Mouse (Mus musculus): ENCODE measurements around the gene Frmd4a. TPM values are rescaled to one million over a fixed set of nuclear protein-coding genes. Genes with fewer than 3 reads are reported as not detected.
A peak's percentile ranks its signal among the peaks of the same experiment; 100 is the strongest.

The Frmd4a gene
- total and polyA plus RNA-seq, 3 experiments: 10.4 to 21.0 (median 20.0) TPM

DNA sequence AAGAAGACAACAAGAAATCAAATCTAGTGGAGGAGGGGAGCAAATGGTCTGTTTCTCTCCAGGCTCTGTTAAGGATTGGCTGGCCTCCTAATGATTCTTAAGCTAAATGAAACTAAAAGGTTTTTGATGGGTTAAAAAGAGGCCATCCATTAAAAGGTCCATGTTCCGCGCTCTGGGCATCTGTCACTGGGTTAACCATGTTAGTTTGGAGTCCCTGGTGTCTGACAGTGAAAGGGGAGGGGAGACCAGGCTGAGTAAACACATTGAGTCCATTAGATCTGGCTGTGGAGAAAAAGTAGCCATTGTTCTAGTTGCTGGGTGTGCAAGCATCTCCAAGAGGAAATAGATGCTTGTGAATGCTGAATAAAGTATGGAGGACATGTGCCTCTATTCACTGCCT is 534.3 kb downstream of the Frmd4a start:
- no peak for DNase-seq
- no peak overlapping the region for H3K27ac ChIP-seq
- no peak overlapping the region for H3K4me3 ChIP-seq
- peaks cover 11% of the 10 kb centered on the region for H3K4me1 ChIP-seq (ENCODE audit: control insufficient read depth, insufficient read depth, low read length)
- H3K36me3 ChIP-seq (ENCODE audit: control insufficient read depth, insufficient read depth, low read length): peaks cover 6% of the 10 kb centered on the region; the same call in 1 of the 2 replicates
- H3K27me3 ChIP-seq (ENCODE audit: control insufficient read depth, insufficient read depth, low read length): no peaks in the 10 kb centered on the region
- TF ChIP-seq POLR2A (IDR thresholded peaks at IDR 0.05; ENCODE audit: insufficient read depth, low read depth, low read length) (no peak), EP300 (IDR thresholded peaks at IDR 0.05; ENCODE audit: insufficient read depth, low read depth, low read length) (no peak), CTCF (IDR thresholded peaks at IDR 0.05) (no peak)
- WGBS: 96% methylated on average over 2 of the region's 2 CpGs
- H3K79me2 ChIP-seq (replicated peaks; ENCODE audit: control insufficient read depth, insufficient read depth, low read length): no peaks in the 10 kb centered on the region
- H3K9ac ChIP-seq (ENCODE audit: low read depth, low read length): no peak overlapping the region
- intact Hi-C loops (cut with DNase I): no loop called here

DNA sequence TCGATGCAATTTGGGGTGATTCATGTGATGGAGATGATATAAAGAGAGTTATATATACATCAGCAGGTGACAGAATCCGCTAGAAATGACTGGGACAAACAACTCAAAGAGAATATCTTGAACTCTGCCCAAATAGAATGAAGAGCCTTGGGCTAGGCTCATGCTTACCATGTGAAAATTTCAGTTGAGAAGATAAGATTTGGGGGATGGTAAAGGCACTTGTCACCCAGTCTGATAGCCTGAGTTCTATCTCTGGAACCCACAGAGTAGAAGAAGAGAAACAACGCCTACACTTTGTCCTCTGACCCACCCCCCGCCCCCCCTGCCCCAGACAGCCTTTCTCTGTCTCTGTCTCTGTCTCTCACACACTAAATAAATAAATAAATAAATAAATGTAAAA is 535.0 kb downstream of the Frmd4a start:
- Histone ChIP-seq H3K79me2 (replicated peaks; ENCODE audit: control insufficient read depth, insufficient read depth, low read length) (no peaks in the 10 kb centered on the region), H3K4me3 (no peak overlapping the region), H3K36me3 (ENCODE audit: control insufficient read depth, insufficient read depth, low read length) (peaks cover 6% of the 10 kb centered on the region; the same call in 1 of the 2 replicates), H3K27ac (no peak overlapping the region), H3K9ac (ENCODE audit: low read depth, low read length) (no peak overlapping the region), H3K4me1 (ENCODE audit: control insufficient read depth, insufficient read depth, low read length) (peaks cover 14% of the 10 kb centered on the region), H3K27me3 (ENCODE audit: control insufficient read depth, insufficient read depth, low read length) (no peaks in the 10 kb centered on the region)
- TF ChIP-seq POLR2A (IDR thresholded peaks at IDR 0.05; ENCODE audit: insufficient read depth, low read depth, low read length) (no peak), EP300 (IDR thresholded peaks at IDR 0.05; ENCODE audit: insufficient read depth, low read depth, low read length) (no peak), CTCF (IDR thresholded peaks at IDR 0.05) (no peak)
- no peak for DNase-seq
- intact Hi-C loops (cut with DNase I): no loop called here
- WGBS: 89% methylated on average over 4 of the region's 4 CpGs

DNA sequence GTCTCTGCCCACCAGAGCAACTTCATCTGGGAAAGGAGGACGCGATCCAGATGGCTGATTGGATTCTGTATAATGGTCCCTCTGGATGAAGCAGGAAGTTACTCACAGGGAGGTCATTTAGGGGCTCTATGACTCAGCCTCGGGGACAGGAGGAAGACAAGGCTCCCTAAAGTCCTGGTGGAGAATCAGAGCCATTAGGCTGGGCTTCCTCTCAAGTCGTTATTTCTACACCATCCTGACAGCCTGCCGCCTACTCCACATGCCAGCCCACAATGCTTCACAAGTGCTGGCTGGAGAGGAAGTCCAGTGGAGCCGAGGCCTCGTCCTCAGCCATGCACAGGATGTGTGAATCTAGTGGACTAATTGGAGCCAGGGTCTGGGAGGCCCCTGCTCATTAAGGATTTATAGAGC is 537.7 kb downstream of the Frmd4a start:
- H3K27me3 ChIP-seq (ENCODE audit: control insufficient read depth, insufficient read depth, low read length): no peaks in the 10 kb centered on the region
- H3K4me1 ChIP-seq (ENCODE audit: control insufficient read depth, insufficient read depth, low read length): peaks cover 23% of the 10 kb centered on the region
- no peak overlapping the region for H3K9ac ChIP-seq (ENCODE audit: low read depth, low read length)
- no peak overlapping the region for H3K4me3 ChIP-seq
- no peaks in the 10 kb centered on the region for H3K79me2 ChIP-seq (replicated peaks; ENCODE audit: control insufficient read depth, insufficient read depth, low read length)
- TF ChIP-seq CTCF (IDR thresholded peaks at IDR 0.05) (0 out of 2 replicates have a peak, but pooled peaks have one; percentile 18), EP300 (IDR thresholded peaks at IDR 0.05; ENCODE audit: insufficient read depth, low read depth, low read length) (peak; percentile 51; the same call in 1 of the 2 replicates), POLR2A (IDR thresholded peaks at IDR 0.05; ENCODE audit: insufficient read depth, low read depth, low read length) (0 out of 2 replicates have a peak, but pooled peaks have one; percentile 36)
- peak overlapping the region; percentile 96 for H3K27ac ChIP-seq
- peaks cover 8% of the 10 kb centered on the region for H3K36me3 ChIP-seq (ENCODE audit: control insufficient read depth, insufficient read depth, low read length)
- peak; percentile 55 to 59 for DNase-seq
- intact Hi-C loops (cut with DNase I): loop anchor here (5.0 kb wide), 1 partner anchor 97 kb away; the partner anchor contains the start of gene Prpf18
- 19% methylated on average over 7 of the region's 7 CpGs for WGBS

DNA sequence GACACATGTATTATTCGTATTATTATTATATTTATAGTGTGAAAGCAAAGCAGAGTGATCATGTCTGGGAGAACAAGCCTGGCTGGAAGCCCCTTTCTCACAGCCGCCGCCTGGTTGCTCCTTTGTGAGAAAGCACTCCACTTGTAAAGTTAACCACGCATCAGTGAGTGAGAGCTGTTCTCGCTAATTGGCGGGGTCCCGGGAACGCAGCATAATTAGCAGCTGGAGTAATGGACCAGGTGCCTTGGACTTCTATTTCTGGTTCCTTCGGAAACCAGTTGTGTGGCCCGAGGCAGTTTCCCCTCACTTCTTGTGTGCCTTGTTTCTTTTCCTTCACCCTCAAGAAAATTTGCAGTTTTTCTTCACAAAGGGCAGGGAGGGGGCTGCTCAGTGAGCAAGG is 538.7 kb downstream of the Frmd4a start:
- TF ChIP-seq CTCF (IDR thresholded peaks at IDR 0.05): no peak
- no peak for TF ChIP-seq EP300 (IDR thresholded peaks at IDR 0.05; ENCODE audit: insufficient read depth, low read depth, low read length)
- TF ChIP-seq POLR2A (IDR thresholded peaks at IDR 0.05; ENCODE audit: insufficient read depth, low read depth, low read length): no peak
- no peak overlapping the region for H3K4me3 ChIP-seq
- H3K9ac ChIP-seq (ENCODE audit: low read depth, low read length): no peak overlapping the region
- H3K4me1 ChIP-seq (ENCODE audit: control insufficient read depth, insufficient read depth, low read length): peaks cover 24% of the 10 kb centered on the region
- intact Hi-C loops (cut with DNase I): loop anchor here (5.0 kb wide), 1 partner anchor 96 kb away; the partner anchor contains the start of gene Prpf18
- peaks cover 8% of the 10 kb centered on the region for H3K36me3 ChIP-seq (ENCODE audit: control insufficient read depth, insufficient read depth, low read length)
- H3K27ac ChIP-seq: peak overlapping the region; percentile 96; the same call in 1 of the 2 replicates
- 72% methylated on average over 10 of the region's 10 CpGs for whole genome bisulfite sequencing
- no peaks in the 10 kb centered on the region for H3K27me3 ChIP-seq (ENCODE audit: control insufficient read depth, insufficient read depth, low read length)
- DNase-seq: no peak
- H3K79me2 ChIP-seq (replicated peaks; ENCODE audit: control insufficient read depth, insufficient read depth, low read length): no peaks in the 10 kb centered on the region

DNA sequence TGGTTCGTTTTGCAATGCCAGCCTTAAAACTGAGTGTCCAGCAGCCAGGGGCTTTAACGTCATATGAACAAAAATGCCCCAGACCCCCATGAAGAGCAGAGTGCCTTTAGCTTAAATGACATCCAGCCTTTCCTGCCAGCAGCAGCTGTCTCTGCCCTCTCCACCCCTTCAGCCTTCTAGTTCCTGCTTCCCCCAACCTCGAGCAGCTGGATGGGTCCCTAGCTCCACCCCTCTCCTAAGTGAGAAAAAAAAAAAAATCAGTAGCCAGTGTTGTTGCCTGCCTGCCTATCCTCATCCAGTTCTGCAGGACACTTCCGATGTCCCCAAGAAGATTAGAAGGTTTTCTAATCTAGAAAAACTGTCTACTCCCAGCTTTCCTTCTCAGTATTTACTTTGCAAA is 539.5 kb downstream of the Frmd4a start:
- WGBS: 14% methylated on average over 4 of the region's 4 CpGs
- no peak for TF ChIP-seq EP300 (IDR thresholded peaks at IDR 0.05; ENCODE audit: insufficient read depth, low read depth, low read length)
- TF ChIP-seq CTCF (IDR thresholded peaks at IDR 0.05): no peak
- TF ChIP-seq POLR2A (IDR thresholded peaks at IDR 0.05; ENCODE audit: insufficient read depth, low read depth, low read length): 0 out of 2 replicates have a peak, but pooled peaks have one; percentile 30
- H3K79me2 ChIP-seq (replicated peaks; ENCODE audit: control insufficient read depth, insufficient read depth, low read length): no peaks in the 10 kb centered on the region
- peaks cover 27% of the 10 kb centered on the region for H3K4me1 ChIP-seq (ENCODE audit: control insufficient read depth, insufficient read depth, low read length)
- DNase-seq: peak in 1 of 2 experiments; percentile 52
- intact Hi-C loops (cut with DNase I): loop anchor here (5.0 kb wide), 1 partner anchor 95 kb away; the partner anchor contains the start of gene Prpf18
- no peak overlapping the region for H3K4me3 ChIP-seq
- H3K27me3 ChIP-seq (ENCODE audit: control insufficient read depth, insufficient read depth, low read length): no peaks in the 10 kb centered on the region
- H3K9ac ChIP-seq (ENCODE audit: low read depth, low read length): no peak overlapping the region
- H3K27ac ChIP-seq: peak overlapping the region; percentile 96
- peaks cover 9% of the 10 kb centered on the region for H3K36me3 ChIP-seq (ENCODE audit: control insufficient read depth, insufficient read depth, low read length)

DNA sequence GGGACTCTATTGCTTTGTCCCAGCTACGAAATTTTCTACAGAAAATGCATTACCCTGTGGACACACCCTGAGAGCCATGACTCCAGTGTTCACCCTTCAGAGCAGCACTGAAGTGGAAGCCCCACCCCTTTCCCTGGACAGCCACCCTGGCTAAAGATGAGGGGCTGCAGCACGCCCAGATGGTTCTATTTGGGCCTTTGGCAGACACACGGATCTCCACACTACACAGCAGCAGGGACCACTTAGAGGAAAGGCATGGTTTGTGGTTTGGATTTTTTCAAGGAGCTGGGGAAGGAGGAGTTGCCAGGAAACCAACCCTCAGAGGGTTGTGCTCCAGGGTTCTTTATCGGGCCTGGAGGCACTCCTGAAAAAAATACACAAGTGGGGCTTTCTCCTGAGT is 539.9 kb downstream of the Frmd4a start:
- Histone ChIP-seq H3K36me3 (ENCODE audit: control insufficient read depth, insufficient read depth, low read length) (peaks cover 10% of the 10 kb centered on the region), H3K9ac (ENCODE audit: low read depth, low read length) (no peak overlapping the region)
- 12% methylated on average over 4 of the region's 4 CpGs for WGBS

More for the DNA sequence above, 539.9 kb downstream of the Frmd4a start:
- Histone ChIP-seq H3K4me3 (no peak overlapping the region), H3K79me2 (replicated peaks; ENCODE audit: control insufficient read depth, insufficient read depth, low read length) (peaks cover 2% of the 10 kb centered on the region; the same call in 1 of the 2 replicates), H3K27ac (peak overlapping the region; percentile 96), H3K27me3 (ENCODE audit: control insufficient read depth, insufficient read depth, low read length) (no peaks in the 10 kb centered on the region), H3K4me1 (ENCODE audit: control insufficient read depth, insufficient read depth, low read length) (peaks cover 27% of the 10 kb centered on the region)
- TF ChIP-seq CTCF (IDR thresholded peaks at IDR 0.05): no peak
- intact Hi-C loops (cut with DNase I): loop anchor here (5.0 kb wide), 1 partner anchor 95 kb away; the partner anchor contains the start of gene Prpf18
- DNase-seq: peak in 1 of 2 experiments; percentile 37
